Mouse (Mus musculus) hindbrain, embryonic 13.5 days (tissue): ENCODE measurements at regions not wholly inside any gene's neighbourhood (a gene's known extent, or its start where the extent isn't known, plus 50 kb on each side); places are given as distances from the start of the nearest gene placed in this dataset.

Source experiments
- ATAC-seq: fragments of 200-750 bp; cut with Nextera tagmentation; 2 replicates; pipeline ENCODE4 v1.8.0; 2017; ENCODE audit warnings: moderate TSS enrichment; ENCODE audit not compliant: low FRiP score
- H3K27ac ChIP-seq: fragments of 300-500 bp; sonication (generic); 2 replicates; pipeline ENCODE4 v1.5.1; 2015; ENCODE audit warnings: inconsistent platforms, mild to moderate bottlenecking, moderate library complexity
- H3K27me3 ChIP-seq: fragments of 300-500 bp; sonication (generic); 2 replicates; pipeline ENCODE4 v1.6.1; 2015; ENCODE audit warnings: mild to moderate bottlenecking, inconsistent platforms
- H3K36me3 ChIP-seq: fragments of 300-500 bp; sonication (generic); 2 replicates; pipeline ENCODE4 v1.6.1; 2015; ENCODE audit warnings: mild to moderate bottlenecking, inconsistent platforms
- H3K4me1 ChIP-seq: fragments of 300-500 bp; sonication (generic); replicated peaks from 2 replicates; pipeline ENCODE4 v1.6.1; 2015; ENCODE audit warnings: inconsistent platforms
- H3K4me2 ChIP-seq: fragments of 300-500 bp; sonication (generic); 2 replicates; pipeline ENCODE4 v1.6.1; 2015; ENCODE audit warnings: inconsistent platforms, mild to moderate bottlenecking, moderate library complexity
- H3K4me3 ChIP-seq: fragments of 300-500 bp; sonication (generic); 2 replicates; pipeline ENCODE4 v1.5.1; 2015; ENCODE audit warnings: mild to moderate bottlenecking, inconsistent platforms
- H3K9ac ChIP-seq: fragments of 300-500 bp; sonication (generic); 2 replicates; pipeline ENCODE4 v1.6.1; 2015; ENCODE audit warnings: mild to moderate bottlenecking, inconsistent platforms
- H3K9me3 ChIP-seq: fragments of 300-500 bp; sonication (generic); 2 replicates; pipeline ENCODE4 v1.6.1; 2016; ENCODE audit warnings: inconsistent platforms
- WGBS: fragments of 180-500 bp; shearing (Covaris S2); methylation state at CpG from one replicate; pipeline ENCODE4 v1.1.7; 2015; 5-methylcytosine and 5-hydroxymethylcytosine counted together

DNA sequence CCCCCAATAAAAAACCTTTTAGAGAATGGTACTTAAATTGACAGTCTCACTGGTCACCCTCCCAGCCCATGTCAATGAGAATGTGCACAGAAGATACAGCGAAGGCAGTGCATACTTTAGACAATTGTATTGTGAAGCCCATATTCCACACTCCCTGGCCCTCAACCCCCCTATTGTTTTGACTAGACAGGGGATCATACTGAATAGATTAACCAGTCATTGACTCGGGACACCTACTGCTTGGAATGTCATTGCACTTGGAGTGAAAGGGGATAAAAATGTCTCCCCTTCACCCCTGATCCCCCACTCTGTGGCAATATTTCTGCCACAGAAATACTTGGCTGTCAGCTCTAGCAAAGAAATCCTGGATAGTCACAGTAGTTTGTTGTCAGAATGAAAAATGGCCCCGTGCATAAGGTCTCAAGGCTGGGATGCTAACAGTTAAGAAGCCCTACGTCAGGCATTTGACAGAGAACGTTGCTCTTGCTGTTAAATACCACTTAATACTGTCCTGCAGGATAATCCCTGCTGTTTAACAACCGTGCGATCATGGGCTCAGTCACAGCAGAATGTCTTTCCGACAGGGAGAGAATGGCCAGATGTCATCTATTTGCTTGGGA lies 644.5 kb upstream of the Sox9 start:
- H3K27me3 ChIP-seq: peaks cover 9% of the 10 kb centered on the region; the same call in 1 of the 2 replicates
- no peak for ATAC-seq
- H3K4me3 ChIP-seq: no peak overlapping the region
- peaks cover 27% of the 10 kb centered on the region for H3K4me1 ChIP-seq
- H3K9me3 ChIP-seq: no peaks in the 10 kb centered on the region
- H3K9ac ChIP-seq: no peak overlapping the region
- H3K36me3 ChIP-seq: no peaks in the 10 kb centered on the region
- WGBS: 3% methylated on average over 8 of the region's 8 CpGs
- H3K4me2 ChIP-seq: peak overlapping the region; percentile 32
- no peak overlapping the region for H3K27ac ChIP-seq

DNA sequence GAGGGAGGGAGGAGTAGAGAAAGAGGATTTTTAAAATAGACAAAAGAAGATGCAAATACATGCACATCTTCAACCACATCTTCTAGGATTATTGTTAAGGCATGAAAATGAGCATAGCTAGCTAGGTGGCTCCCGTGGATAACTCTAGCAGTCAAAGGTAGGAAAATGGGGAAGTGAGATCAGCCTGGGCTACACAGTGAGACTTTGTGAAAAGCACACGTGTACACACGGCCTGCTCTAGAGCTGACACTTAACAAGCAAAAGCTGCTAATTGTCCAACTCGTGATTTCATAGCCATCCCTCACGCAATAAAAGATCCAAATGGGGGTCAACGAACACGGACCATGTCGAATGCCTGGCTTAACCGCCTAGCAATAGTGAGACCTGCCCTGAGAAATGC lies 642.0 kb upstream of the Sox9 start:
- Histone ChIP-seq H3K4me1 (peaks cover 27% of the 10 kb centered on the region), H3K4me3 (no peak overlapping the region), H3K4me2 (no peak overlapping the region), H3K9me3 (no peaks in the 10 kb centered on the region), H3K9ac (no peak overlapping the region), H3K27ac (no peak overlapping the region), H3K36me3 (no peaks in the 10 kb centered on the region), H3K27me3 (peaks cover 5% of the 10 kb centered on the region; the same call in 1 of the 2 replicates)
- 72% methylated on average over 9 of the region's 9 CpGs for WGBS
- ATAC-seq: no peak

DNA sequence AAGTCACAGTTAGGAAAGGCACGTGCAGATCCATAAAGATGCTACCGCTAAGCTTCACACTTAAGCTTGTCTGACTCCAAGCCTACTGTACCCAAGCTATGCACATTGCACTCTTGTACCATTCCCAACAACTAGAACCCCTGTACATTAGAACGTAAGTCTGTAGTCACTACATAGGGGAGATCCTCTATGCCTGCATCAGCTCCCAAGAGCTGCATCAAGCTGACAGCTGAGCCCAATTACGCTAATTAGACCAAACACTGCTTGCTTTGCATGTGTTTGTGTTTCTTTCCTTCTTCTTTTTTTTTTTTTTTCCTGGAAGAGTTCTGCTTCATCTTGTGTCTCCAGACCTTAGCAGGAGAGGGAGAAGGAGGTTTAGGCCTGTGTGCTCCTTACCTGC lies 641.5 kb upstream of the Sox9 start:
- 0 out of 2 replicates have a peak overlapping the region, but pooled peaks have one; percentile 8 for H3K27ac ChIP-seq
- no peak overlapping the region for H3K4me3 ChIP-seq
- 67% methylated on average over 4 of the region's 4 CpGs for WGBS
- H3K36me3 ChIP-seq: no peaks in the 10 kb centered on the region
- H3K9ac ChIP-seq: no peak overlapping the region
- no peaks in the 10 kb centered on the region for H3K9me3 ChIP-seq
- H3K4me1 ChIP-seq: peaks cover 27% of the 10 kb centered on the region
- peaks cover 5% of the 10 kb centered on the region; the same call in 1 of the 2 replicates for H3K27me3 ChIP-seq
- peak overlapping the region; percentile 13; the same call in 1 of the 2 replicates for H3K4me2 ChIP-seq
- no peak for ATAC-seq

DNA sequence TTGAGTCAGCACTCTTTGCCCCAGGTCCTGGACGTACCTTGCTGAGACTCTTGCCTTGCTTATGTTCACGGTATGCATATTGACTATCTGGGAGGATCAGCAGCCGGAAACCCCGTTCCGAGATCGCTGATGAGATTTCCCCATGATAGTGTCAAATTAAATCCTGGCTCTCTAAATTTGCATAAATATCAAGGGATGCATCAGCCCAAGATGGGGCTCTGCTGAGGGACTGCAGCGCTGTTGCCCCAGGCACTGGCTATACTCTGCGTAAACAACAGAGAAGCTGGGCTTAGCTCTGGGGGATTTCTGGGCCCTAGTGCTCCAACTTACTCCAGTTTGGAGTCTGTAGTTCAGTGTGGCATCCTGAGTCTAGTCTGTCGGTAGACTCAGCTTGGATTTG lies 641.1 kb upstream of the Sox9 start:
- Histone ChIP-seq H3K27ac (0 out of 2 replicates have a peak overlapping the region, but pooled peaks have one; percentile 8), H3K36me3 (no peaks in the 10 kb centered on the region), H3K4me2 (peak overlapping the region; percentile 13; the same call in 1 of the 2 replicates), H3K9me3 (no peaks in the 10 kb centered on the region), H3K4me1 (peaks cover 27% of the 10 kb centered on the region), H3K4me3 (no peak overlapping the region), H3K9ac (no peak overlapping the region), H3K27me3 (peaks cover 5% of the 10 kb centered on the region; the same call in 1 of the 2 replicates)
- WGBS: 57% methylated on average over 9 of the region's 9 CpGs
- no peak for ATAC-seq

DNA sequence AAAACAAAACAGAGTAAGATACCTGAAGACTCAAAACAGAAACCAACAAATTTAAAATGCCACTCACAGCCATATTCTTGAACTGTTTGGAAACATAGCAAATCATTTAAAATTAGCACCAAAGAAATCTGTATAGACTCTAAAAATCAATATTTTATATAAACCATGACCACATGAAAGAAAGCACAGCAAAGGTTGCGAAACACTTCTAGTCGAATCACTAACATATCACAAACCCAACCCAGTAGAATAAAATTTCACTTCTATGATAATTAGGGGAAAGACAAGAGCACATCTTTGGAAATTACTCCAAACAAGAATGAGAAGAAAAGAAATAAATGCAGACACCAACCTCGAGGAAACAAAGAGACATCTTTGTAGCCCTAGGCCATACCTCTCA lies 630.0 kb upstream of the Sox9 start:
- H3K4me2 ChIP-seq: no peak overlapping the region
- no peak overlapping the region for H3K4me3 ChIP-seq
- peaks cover 5% of the 10 kb centered on the region; the same call in 1 of the 2 replicates for H3K9me3 ChIP-seq
- no peaks in the 10 kb centered on the region for H3K36me3 ChIP-seq
- no peak overlapping the region for H3K9ac ChIP-seq
- no peak overlapping the region for H3K27ac ChIP-seq
- ATAC-seq: no peak
- H3K27me3 ChIP-seq: no peaks in the 10 kb centered on the region
- H3K4me1 ChIP-seq: peaks cover 10% of the 10 kb centered on the region
- 90% methylated on average over 3 of the region's 3 CpGs for WGBS

DNA sequence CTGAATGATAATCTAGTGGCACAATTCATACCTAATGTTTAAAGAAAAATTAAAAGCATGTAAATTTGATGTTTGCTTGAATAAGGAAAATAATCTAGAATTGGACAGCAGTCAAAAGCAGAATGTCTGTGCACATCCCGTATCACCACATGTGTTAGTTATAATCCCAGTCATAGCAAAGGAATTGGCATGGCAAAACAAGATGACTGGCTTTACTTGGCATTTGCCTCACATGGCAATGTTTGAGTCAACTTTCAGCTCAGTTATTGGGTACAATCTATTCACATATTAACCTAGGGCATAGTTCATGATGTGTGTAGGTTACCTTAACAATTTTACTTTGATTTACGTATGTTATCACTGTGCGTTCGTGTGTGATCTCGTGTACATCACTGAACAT lies 628.8 kb upstream of the Sox9 start:
- Histone ChIP-seq H3K36me3 (no peaks in the 10 kb centered on the region), H3K27me3 (no peaks in the 10 kb centered on the region), H3K4me3 (no peak overlapping the region), H3K9ac (no peak overlapping the region), H3K4me2 (no peak overlapping the region), H3K4me1 (peaks cover 10% of the 10 kb centered on the region), H3K9me3 (peaks cover 5% of the 10 kb centered on the region; the same call in 1 of the 2 replicates), H3K27ac (no peak overlapping the region)
- no peak for ATAC-seq
- 96% methylated on average over 5 of the region's 5 CpGs for WGBS

DNA sequence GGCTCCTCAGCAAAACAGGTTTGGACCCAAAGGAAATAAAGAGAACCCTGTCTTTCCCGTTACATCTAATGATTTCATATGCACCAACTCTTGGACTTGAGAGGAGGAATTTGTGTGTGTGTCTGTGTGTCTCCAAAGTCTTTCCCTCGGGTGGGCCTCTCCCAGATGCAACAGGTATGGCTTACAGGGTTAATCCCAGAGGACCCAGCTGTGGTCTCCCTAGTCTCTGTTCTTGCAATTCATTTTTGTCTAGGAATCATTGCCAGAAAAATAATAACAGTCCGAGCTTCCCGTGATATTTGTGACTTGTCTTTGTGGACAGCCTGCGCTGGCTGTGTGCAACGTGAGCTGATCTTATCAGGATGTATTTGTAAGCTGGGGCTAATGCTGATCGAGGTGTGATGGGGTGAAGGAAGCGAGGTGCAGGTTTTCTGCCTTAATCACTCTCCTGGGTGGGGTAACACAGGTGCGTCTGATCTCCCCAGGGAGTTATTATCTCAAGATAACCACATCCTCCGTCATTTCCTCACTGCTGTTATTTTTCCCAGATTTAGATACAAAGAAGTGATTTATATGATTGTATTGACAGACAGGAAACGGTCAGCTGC lies 627.2 kb upstream of the Sox9 start:
- 57% methylated on average over 11 of the region's 11 CpGs for WGBS
- H3K4me3 ChIP-seq: no peak overlapping the region
- no peak for ATAC-seq
- H3K9me3 ChIP-seq: peaks cover 5% of the 10 kb centered on the region; the same call in 1 of the 2 replicates
- H3K27ac ChIP-seq: no peak overlapping the region
- H3K36me3 ChIP-seq: no peaks in the 10 kb centered on the region
- peaks cover 10% of the 10 kb centered on the region for H3K4me1 ChIP-seq
- H3K4me2 ChIP-seq: peak overlapping the region; percentile 22; the same call in 1 of the 2 replicates
- H3K9ac ChIP-seq: no peak overlapping the region
- no peaks in the 10 kb centered on the region for H3K27me3 ChIP-seq

DNA sequence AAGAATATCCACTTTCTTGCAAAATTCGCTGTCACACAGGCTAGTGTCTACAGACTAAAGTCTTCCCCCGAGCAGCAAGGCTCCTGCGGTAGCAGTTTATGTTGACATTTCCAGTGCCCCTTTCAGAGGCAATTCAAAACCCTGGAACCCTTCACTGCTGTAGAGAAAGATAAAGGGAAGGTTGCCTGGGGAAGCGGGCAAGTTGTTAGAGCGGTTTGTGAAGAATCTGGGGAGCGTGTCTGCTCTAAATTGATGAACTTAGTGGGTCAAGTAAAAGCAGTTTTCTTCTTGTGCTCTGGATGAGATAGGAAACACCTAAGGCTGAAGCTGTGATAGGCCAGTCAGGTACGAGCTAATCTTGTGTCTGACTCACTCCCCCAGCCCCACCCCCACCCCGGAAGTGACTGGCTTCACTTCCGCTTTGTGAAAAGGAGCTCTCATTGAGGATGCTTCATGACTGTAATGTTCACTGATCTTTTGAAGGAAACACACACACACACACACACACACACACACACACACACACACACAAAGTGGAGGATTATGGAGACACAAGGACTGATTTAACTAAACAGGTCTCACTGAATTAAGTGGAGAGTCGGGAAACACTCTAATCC lies 626.6 kb upstream of the Sox9 start:
- no peaks in the 10 kb centered on the region for H3K36me3 ChIP-seq
- no peak for ATAC-seq

DNA sequence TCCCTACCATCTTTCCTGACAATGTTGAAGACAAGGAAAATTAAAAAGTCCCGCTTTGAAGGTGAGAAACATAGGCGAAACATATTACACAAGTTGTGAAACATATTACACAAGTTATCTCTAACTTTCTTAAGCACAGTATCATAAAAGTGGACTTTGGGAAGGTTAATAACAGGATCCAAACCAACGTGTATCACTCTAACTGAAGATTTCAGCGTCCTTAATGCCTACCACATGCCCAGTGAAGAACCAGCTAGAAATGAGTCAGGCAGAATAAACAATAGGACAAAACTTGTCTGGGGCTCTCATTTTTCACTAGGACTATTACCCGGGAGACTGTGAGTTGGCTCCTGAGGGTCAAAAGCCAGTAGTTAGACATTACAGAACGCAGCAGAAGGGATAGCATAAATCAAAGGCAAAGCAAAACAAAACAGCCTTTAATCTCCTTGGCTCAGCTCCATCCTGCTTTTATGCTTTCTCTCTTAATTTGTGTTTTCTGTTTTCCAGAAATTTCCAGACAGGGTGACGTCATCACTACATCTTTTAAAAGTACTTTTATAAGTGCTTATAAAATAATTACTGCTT lies 618.3 kb upstream of the Sox9 start:
- Histone ChIP-seq H3K9me3 (no peaks in the 10 kb centered on the region), H3K4me2 (no peak overlapping the region), H3K4me1 (no peaks in the 10 kb centered on the region), H3K27me3 (no peaks in the 10 kb centered on the region), H3K4me3 (no peak overlapping the region), H3K27ac (no peak overlapping the region), H3K9ac (no peak overlapping the region), H3K36me3 (no peaks in the 10 kb centered on the region)
- no peak for ATAC-seq
- 60% methylated on average over 7 of the region's 7 CpGs for WGBS

More for the DNA sequence above, 626.6 kb upstream of the Sox9 start:
- Histone ChIP-seq H3K9ac (no peak overlapping the region), H3K4me3 (no peak overlapping the region), H3K27me3 (no peaks in the 10 kb centered on the region), H3K4me1 (peaks cover 10% of the 10 kb centered on the region), H3K9me3 (peaks cover 5% of the 10 kb centered on the region; the same call in 1 of the 2 replicates), H3K4me2 (peak overlapping the region; percentile 22; the same call in 1 of the 2 replicates), H3K27ac (no peak overlapping the region)
- 37% methylated on average over 10 of the region's 10 CpGs for WGBS

DNA sequence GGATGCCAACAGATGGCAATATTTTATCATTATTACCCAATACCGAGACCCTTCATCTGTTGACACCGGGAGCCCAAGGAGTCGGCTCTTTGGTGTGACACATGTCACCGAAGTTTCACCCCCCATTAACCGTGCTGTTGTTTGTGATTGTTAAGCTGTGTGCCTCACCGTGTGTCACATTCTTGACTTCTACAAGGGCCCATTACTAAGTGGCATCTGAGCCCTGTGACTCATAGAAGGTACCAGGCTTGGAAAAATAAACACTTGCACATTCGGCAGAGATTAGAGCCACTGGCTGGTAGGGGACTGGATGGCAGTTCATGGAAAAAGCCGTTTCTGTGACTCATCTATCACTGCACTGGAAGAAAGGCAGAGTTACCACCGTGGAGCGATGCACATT lies 608.4 kb upstream of the Sox9 start:
- Histone ChIP-seq H3K4me3 (no peak overlapping the region), H3K27me3 (no peaks in the 10 kb centered on the region), H3K9me3 (no peaks in the 10 kb centered on the region), H3K27ac (no peak overlapping the region), H3K4me2 (no peak overlapping the region), H3K4me1 (no peaks in the 10 kb centered on the region), H3K9ac (no peak overlapping the region), H3K36me3 (no peaks in the 10 kb centered on the region)
- WGBS: 83% methylated on average over 10 of the region's 10 CpGs
- no peak for ATAC-seq

DNA sequence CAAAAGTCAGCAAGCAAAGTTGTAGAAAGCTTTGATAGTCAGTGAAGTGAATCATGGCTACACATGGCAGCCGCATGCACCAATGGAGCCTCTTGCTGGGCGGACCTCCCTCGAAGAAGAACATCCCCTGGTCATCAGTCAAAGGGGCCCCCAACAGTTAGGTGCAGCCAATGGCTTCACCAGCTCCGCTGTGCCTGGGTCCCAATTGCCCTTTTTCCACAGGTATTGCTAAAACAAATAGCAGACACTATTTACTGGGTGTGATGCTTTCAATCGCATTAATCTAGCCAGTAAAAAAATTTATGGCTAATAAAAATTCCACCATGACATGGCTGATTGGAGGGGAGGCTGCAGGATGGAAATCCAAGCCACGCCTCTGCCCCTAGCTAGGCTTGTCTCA lies 606.7 kb upstream of the Sox9 start:
- no peak overlapping the region for H3K27ac ChIP-seq
- no peak overlapping the region for H3K9ac ChIP-seq
- H3K9me3 ChIP-seq: no peaks in the 10 kb centered on the region
- WGBS: 89% methylated on average over 6 of the region's 6 CpGs
- ATAC-seq: no peak
- H3K27me3 ChIP-seq: no peaks in the 10 kb centered on the region
- H3K36me3 ChIP-seq: no peaks in the 10 kb centered on the region
- H3K4me3 ChIP-seq: no peak overlapping the region
- no peak overlapping the region for H3K4me2 ChIP-seq
- no peaks in the 10 kb centered on the region for H3K4me1 ChIP-seq

DNA sequence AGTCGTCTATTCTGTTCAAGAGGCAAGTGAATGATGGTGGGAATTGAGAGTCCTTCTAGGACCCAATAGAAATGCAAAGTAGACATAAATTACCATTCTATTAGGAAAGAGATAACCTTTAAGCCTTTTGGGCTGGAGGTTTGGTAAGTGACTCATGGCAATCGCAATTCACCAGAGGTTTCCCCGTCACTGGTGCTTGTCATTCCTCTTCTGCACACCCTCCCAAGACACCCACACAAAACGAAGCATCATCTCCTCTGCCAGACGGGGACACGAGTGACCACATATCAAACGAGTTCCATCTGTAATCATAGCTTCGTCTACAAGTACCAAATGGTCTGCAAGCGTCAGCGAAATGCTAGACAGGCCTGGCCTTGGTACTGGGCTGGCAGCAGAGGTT lies 601.4 kb upstream of the Sox9 start:
- Histone ChIP-seq H3K4me2 (no peak overlapping the region), H3K4me3 (no peak overlapping the region), H3K9ac (no peak overlapping the region), H3K36me3 (no peaks in the 10 kb centered on the region), H3K27me3 (no peaks in the 10 kb centered on the region), H3K9me3 (no peaks in the 10 kb centered on the region), H3K4me1 (no peaks in the 10 kb centered on the region), H3K27ac (no peak overlapping the region)
- ATAC-seq: no peak
- 72% methylated on average over 10 of the region's 10 CpGs for WGBS
